Mouse (Mus musculus) stomach, adult 2 months (tissue): ENCODE measurements around the gene Kcnk13. TPM values are rescaled to one million over a fixed set of nuclear protein-coding genes. Genes with fewer than 3 reads are reported as not detected.

Source experiments
- polyA plus RNA-seq: library from polyadenylated mRNA; depleted of rRNA; stranded (reverse); fragments of >200 nt; gene quantifications from 2 replicates; pipeline ENCODE4 v1.2.3, GENCODE M21; 2012; rRNA removed

The Kcnk13 gene
- 0.22 and 0.56 TPM in 2 replicates for polyA plus RNA-seq

DNA sequence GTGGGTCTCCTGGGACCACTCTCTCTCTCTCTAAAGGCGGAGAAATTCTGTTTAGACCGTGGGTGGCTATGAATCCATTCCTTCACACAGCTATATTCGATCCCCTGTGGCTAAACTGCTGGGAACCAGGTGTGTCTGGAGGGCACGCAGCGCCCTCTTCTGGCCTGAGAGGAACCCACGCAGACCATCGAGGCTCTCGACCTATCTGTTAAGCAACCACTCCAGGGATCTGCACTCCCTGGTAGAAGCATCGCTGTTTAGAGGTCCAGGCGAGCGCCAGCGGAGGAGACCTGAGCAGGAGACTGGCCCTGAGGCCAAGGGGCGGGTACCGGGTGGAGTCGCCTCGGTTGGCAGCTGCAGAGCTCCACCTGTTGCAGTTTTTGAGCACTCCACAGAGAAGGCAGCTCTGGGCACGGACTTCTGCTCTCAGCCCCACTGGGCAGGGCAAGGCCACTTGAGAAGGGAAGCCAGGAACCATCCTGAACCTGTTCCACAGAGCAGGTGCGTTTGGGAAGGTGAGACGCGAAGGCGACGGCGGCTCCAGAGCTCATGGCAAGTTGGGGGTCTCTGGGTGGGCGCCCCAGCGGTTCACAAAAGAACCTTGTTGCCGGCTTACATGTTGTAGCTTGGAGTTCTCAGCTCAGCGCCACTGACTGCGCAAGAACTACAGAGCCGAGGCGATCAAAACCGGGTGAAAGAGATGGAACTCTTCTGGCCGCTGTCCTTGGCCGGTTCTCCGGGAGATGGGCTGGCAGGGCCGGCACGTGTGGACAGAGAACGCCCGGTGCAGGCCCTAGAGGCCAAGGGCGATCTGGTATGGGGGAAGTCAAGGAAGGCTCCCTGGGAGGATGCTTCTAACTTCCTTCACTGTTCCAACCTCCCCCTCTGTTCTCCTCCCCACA lies at the start of gene Kcnk13:
Gene Kcnk13 (plus strand): TSS at position 199 of the 902 bp plus-strand sequence.

DNA sequence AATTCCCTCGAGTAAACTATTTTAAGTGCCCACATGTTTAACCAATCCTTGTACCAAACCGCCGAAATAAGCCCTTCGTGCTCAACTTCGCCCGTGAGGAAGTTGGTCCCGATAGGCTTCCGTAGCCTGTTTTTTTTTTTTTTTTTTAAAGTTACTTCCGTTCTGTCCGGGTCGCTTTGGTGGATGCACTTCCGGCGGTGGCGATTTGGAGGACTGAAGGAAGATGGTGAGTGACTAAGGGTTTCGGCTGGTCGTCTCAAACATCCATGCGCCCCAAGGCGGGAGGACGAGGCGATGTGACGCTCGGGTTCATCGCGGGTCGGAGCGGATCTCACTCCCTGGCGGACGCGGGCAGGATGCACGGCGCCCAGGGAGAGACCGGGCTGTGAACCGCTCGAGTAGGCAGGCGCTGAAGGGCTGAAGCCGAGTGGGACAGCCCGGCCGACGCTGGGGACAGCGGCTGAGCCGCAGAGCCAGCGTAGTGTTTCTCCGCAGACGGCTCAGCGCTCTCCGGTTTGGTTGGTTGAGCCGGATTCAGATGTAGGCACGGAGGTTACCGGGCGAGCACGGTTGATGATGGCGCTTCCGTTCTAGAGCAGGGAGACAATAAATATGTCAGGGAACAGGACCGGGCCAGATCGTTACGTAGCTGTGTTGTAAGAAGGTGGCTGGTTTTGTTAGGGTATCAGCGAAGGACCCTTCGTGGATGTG lies 145.8 kb downstream of the Kcnk13 start, which contains the start of gene Psmc1:
Gene Psmc1 (plus strand): TSS at position 169 of the 711 bp plus-strand sequence.

Other genes with a start within 250 kb of the Kcnk13 start
- 0.17 and 0.23 TPM in 2 replicates for gene Efcab11, start 80.1 kb upstream of the Kcnk13 start, polyA plus RNA-seq
- 1.9 and 2.6 TPM in 2 replicates for gene Tdp1, start 80.0 kb upstream of the Kcnk13 start, polyA plus RNA-seq
- gene Psmc1, start 145.7 kb downstream of the Kcnk13 start, polyA plus RNA-seq = 7.9 and 10.8 TPM in 2 replicates
- 2.0 and 2.7 TPM in 2 replicates for gene Nrde2, start 195.2 kb downstream of the Kcnk13 start, polyA plus RNA-seq
- gene Calm1, start 234.9 kb downstream of the Kcnk13 start, polyA plus RNA-seq = 306 and 385 TPM in 2 replicates